In genomic region chr12:76016123-76017101, GRCm38 (mm10) we compare ENCODE assay signal across 8 mouse cellular contexts.
DNase-seq lines count a peak whose midpoint lies in the region.

No protein-coding gene starts in this region.

- 83% methylated on average over 14 of the region's 14 CpGs for WGBS in limb, embryonic 10.5 days

- H3K36me3 ChIP-seq in limb, embryonic 10.5 days = peaks cover 68% of the 10 kb centered on the region

- no peaks in the 10 kb centered on the region for H3K9me3 ChIP-seq in limb, embryonic 10.5 days (replicated peaks)

- no peaks in the 10 kb centered on the region for H3K4me1 ChIP-seq in limb, embryonic 10.5 days

- peak; percentile 83 for DNase-seq in 3T3-L1 (ENCODE audit: low read depth, low spot score)
- peak; percentile 46 for DNase-seq in Muller cell, postnatal 12 days (ENCODE audit: inconsistent ontology term)
- DNase-seq in cerebellum, adult 9-10 months = peak; percentile 80
- DNase-seq in gastrocnemius, adult 18-20 months (ENCODE audit: low spot score) = peak; percentile 73
- peak; percentile 66 for DNase-seq in kidney, adult 18-20 months
- peak; percentile 86 for DNase-seq in limb, embryonic 10.5 days (ENCODE audit: low spot score)
- DNase-seq in retina, adult 2 months (ENCODE audit: low read depth, low spot score) = peak; percentile 57
- DNase-seq in thymus, postnatal 10 days (ENCODE audit: low spot score in 2 of 2) = peak; percentile 31 to 80

- H3K4me3 ChIP-seq in limb, embryonic 10.5 days = no peak overlapping the region

- no peaks in the 10 kb centered on the region for H3K27me3 ChIP-seq in limb, embryonic 10.5 days (ENCODE audit: low read depth, poor library complexity, severe bottlenecking)

- H3K27ac ChIP-seq in limb, embryonic 10.5 days = no peak overlapping the region
